Mouse (Mus musculus) MEL (cell line): ENCODE results near the gene Stac2. TPM values are rescaled to one million over a fixed set of nuclear protein-coding genes. Genes with fewer than 3 reads are reported as not detected.

Experiments
- DNase-seq: peaks from one replicate; pipeline ENCODE4 v3.0.0; 2011; ENCODE audit warnings: low read depth, low spot score
- H3K27ac ChIP-seq: 2 replicates; pipeline ENCODE4 v1.5.1; 2012; ENCODE audit warnings: low read depth, mild to moderate bottlenecking, control low read depth, low read length, moderate library complexity; ENCODE audit not compliant: control insufficient read depth
- H3K27me3 ChIP-seq, 2 experiments: fragments of 150-350 bp in 1 of 2; sonication (generic) in 1 of 2; 2 replicates each; pipeline ENCODE4 v1.6.1; 2012; ENCODE audit warnings: low read length in 2 of 2, mild to moderate bottlenecking in 2 of 2, improper control_type of control experiment in 1 of 2, moderate library complexity in 1 of 2; ENCODE audit not compliant: insufficient read depth in 2 of 2, control insufficient read depth in 1 of 2
- H3K36me3 ChIP-seq, 2 experiments: 2 replicates each; pipeline ENCODE4 v1.6.1; 2012 to 2014; ENCODE audit warnings: low read length in 2 of 2, improper control_type of control experiment in 1 of 2, inconsistent platforms in 1 of 2, mild to moderate bottlenecking in 1 of 2; ENCODE audit not compliant: insufficient read depth in 2 of 2, control insufficient read depth in 1 of 2
- H3K4me1 ChIP-seq, 2 experiments: fragments of 150-350 bp in 1 of 2; sonication (generic) in 1 of 2; 2 replicates each; pipeline ENCODE4 v1.6.1; 2012; ENCODE audit warnings: low read length in 2 of 2, improper control_type of control experiment in 1 of 2, mild to moderate bottlenecking in 1 of 2; ENCODE audit not compliant: insufficient read depth in 2 of 2, control insufficient read depth in 1 of 2
- H3K4me3 ChIP-seq, 2 experiments: fragments of 150-350 bp in 1 of 2; sonication (generic) in 1 of 2; 2 replicates each; pipeline ENCODE4 v1.5.1; 2012; ENCODE audit warnings: low read depth in 2 of 2, low read length in 2 of 2, mild to moderate bottlenecking in 2 of 2, moderate library complexity in 2 of 2, control low read depth in 1 of 2, improper control_type of control experiment in 1 of 2; ENCODE audit not compliant: control insufficient read depth in 1 of 2, insufficient read depth in 1 of 2
- H3K79me2 ChIP-seq: 2 replicates; pipeline ENCODE4 v1.6.1; 2012; ENCODE audit warnings: mild to moderate bottlenecking, low read length, moderate library complexity; ENCODE audit not compliant: control insufficient read depth, poor library complexity, insufficient read depth
- H3K9ac ChIP-seq: 2 replicates; pipeline ENCODE4 v1.6.1; 2012; ENCODE audit warnings: low read depth, mild to moderate bottlenecking, control low read depth, low read length, moderate library complexity; ENCODE audit not compliant: control insufficient read depth, poor library complexity, severe bottlenecking
- H3K9me3 ChIP-seq: fragments of 150-350 bp; sonication (generic); replicated peaks from 2 replicates; pipeline ENCODE4 v1.6.1; 2012; ENCODE audit warnings: mild to moderate bottlenecking, low read length, improper control_type of control experiment, moderate library complexity; ENCODE audit not compliant: insufficient read depth
- CHD1 ChIP-seq: IDR thresholded peaks from 2 replicates; pipeline ENCODE4 v1.6.1; 2012; ENCODE audit warnings: low read depth, mild to moderate bottlenecking, inconsistent platforms, low read length, improper control_type of control experiment
- E2F4 ChIP-seq: IDR thresholded peaks from 2 replicates; pipeline ENCODE4 v1.6.1; 2011; ENCODE audit warnings: low read depth, low read length, improper control_type of control experiment, borderline replicate concordance
- JUND ChIP-seq: IDR thresholded peaks from 2 replicates; pipeline ENCODE4 v1.6.1; 2011; ENCODE audit warnings: low read depth, mild to moderate bottlenecking, improper control_type of control experiment, low read length
- KAT2A ChIP-seq: conservative IDR thresholded peaks from 2 replicates; pipeline ENCODE4 v1.6.1; 2012; ENCODE audit warnings: low read depth, low read length, improper control_type of control experiment, inconsistent platforms
- MAZ ChIP-seq: IDR thresholded peaks from 2 replicates; pipeline ENCODE4 v1.6.1; 2012; ENCODE audit warnings: low read depth, mild to moderate bottlenecking, inconsistent platforms, low read length, improper control_type of control experiment
- NRF1 ChIP-seq: IDR thresholded peaks from 2 replicates; pipeline ENCODE4 v1.6.1; 2014; ENCODE audit warnings: low read depth, mild to moderate bottlenecking, inconsistent platforms, low read length, improper control_type of control experiment, moderate library complexity; ENCODE audit not compliant: poor library complexity, insufficient read depth, severe bottlenecking
- SIN3A ChIP-seq: IDR thresholded peaks from 2 replicates; pipeline ENCODE4 v1.6.1; 2012; ENCODE audit warnings: low read length, improper control_type of control experiment, inconsistent platforms
- SMC3 ChIP-seq: IDR thresholded peaks from 2 replicates; pipeline ENCODE4 v1.6.1; 2011; ENCODE audit warnings: low read depth, low read length, improper control_type of control experiment
- USF2 ChIP-seq, 2 experiments: IDR thresholded peaks; 2 replicates each; pipeline ENCODE4 v1.6.1; 2011 to 2012; ENCODE audit warnings: improper control_type of control experiment in 2 of 2, low read length in 2 of 2, borderline replicate concordance in 1 of 2, inconsistent platforms in 1 of 2, low read depth in 1 of 2, mild to moderate bottlenecking in 1 of 2; ENCODE audit not compliant: insufficient read depth in 1 of 2
- ZNF384 ChIP-seq: IDR thresholded peaks from 2 replicates; pipeline ENCODE4 v1.6.1; 2012; ENCODE audit warnings: low read depth, mild to moderate bottlenecking, inconsistent platforms, low read length, improper control_type of control experiment
- polyA plus RNA-seq, 2 experiments: library from polyadenylated mRNA; stranded (reverse) in 1 of 2; unstranded in 1 of 2; fragments of >175 nt in 1 of 2; fragments of >200 nt in 1 of 2; gene quantifications; 2 replicates each; pipeline versions ENCODE4 v1.2.1 to v1.2.4; 2012; ENCODE audit warnings: low replicate concordance in 2 of 2, low read depth in 1 of 2; ENCODE audit not compliant: insufficient read length in 2 of 2, insufficient read depth in 1 of 2, missing spikeins in 1 of 2
- total RNA-seq: library from RNA; depleted of rRNA; stranded (reverse); fragments of 300-350 nt; gene quantifications from 2 replicates; pipeline ENCODE4 v1.2.3, GENCODE M21; 2012; rRNA removed

Gene Stac2
- total and polyA plus RNA-seq, 3 experiments: 0.04 TPM; not detected in 2

DNA sequence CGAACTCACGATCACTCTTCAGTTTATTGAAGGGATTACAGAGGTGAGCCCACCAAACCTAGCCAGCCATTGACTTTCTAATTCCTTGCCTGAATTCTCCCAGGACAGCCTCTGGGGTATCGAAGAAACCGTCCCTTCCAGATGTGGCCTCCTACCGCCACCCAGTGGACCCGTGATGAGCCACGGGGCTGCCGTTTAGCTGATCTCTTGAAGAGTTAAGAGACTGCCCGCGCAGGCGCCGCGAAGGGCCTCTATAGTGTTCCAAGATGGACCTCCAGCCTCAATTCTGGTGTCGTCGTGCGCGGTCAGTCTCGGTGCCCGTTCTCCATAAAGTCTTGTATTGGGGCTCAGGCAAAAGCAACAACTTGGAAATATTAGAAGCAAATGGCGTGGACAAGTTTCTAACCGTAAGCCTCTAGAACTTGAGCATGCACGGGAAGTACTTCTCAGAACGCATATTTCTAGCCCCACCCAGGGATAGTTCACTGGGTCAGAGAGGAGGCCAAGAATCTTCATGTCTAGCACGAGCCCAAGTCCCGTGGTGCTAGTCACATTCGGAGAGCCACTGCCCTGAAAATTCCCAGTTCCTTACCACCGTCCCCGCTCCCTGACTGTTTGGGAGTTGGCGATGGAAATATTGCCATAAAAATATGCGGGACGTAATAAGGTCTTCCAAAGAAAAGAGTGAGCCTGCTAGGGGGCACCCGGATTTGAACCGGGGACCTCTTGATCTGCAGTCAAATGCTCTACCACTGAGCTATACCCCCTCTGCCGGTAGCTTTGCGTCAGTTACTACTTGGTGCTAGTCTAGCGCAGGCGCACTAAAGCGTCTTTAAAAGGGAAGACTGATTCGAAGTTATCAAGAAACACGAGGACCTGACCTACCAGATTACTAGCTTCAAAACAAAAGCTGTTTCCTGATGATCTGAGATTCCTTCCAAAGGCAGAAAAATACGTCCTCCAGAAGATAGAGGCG is 65.4 kb downstream of the Stac2 start (continued):
- TF ChIP-seq SMC3 (peak; percentile 99), JUND (no peak), CHD1 (no peak), ZNF384 (no peak; the same call in 1 of the 2 replicates), NRF1 (peak; percentile 98)

DNA sequence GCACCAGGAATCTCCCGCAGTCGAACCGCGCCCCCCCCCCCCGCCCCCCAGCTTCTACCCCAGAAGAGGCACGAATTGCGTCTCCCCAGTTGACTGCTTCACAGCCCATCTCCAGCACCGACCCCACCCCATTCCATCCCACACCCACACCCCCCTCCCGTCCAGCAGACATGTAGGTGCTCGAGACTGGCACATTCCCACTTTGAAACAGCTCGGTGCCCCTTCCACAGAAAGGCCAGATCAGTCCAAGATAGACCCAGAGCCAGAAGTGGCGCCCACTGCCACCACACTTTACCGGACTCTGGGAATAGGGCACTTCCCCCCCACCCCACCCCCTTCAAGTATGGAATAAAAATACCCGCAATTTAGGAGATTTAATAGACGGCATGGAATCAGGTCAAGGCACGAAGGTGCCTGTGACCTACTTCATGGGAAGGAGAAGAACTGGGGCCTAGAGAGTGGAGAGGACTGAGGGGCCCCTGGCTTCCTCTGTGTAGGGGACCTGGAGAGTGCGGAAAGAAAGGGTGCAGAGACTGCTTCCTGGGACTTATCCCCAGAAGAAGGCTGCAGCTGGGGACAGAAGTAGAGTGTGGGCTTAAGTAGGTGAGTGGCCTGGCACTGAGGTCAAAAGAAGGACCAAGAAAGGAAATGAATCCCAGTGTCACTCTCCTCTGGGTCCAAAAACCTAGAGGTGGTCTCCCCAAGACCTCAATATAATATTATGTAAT is 66.4 kb downstream of the Stac2 start:
- 0 out of 4 replicates have a peak, but pooled peaks cover 0 to 1% of the 10 kb centered on the region in 2 experiments for H3K27me3 ChIP-seq
- H3K9me3 ChIP-seq: no peaks in the 10 kb centered on the region
- 0 out of 2 replicates have a peak, but pooled peaks have one; percentile 15 for TF ChIP-seq MAZ
- no peak for TF ChIP-seq E2F4
- TF ChIP-seq KAT2A: no peak
- TF ChIP-seq NRF1: 0 out of 2 replicates have a peak, but pooled peaks have one; percentile 4
- no peak; the same call in 1 of the 2 replicates for TF ChIP-seq SIN3A
- no peak for TF ChIP-seq USF2 (IDR thresholded peaks at IDR 0.05; ENCODE audit: borderline replicate concordance in 1 of 2, insufficient read depth in 1 of 2, low read depth in 1 of 2, low read length in 2 of 2)
- no peak overlapping the region for H3K27ac ChIP-seq
- H3K4me3 ChIP-seq: peak overlapping the region; percentile 65 to 77
- peak overlapping the region; percentile 77 for H3K9ac ChIP-seq
- no peak for DNase-seq
- peaks cover 3% of the 10 kb centered on the region; the same call in 1 of the 2 replicates for H3K79me2 ChIP-seq
- H3K36me3 ChIP-seq: peaks cover 0 to 4% of the 10 kb centered on the region in 2 experiments; a peak in 1 of 4 replicates
- H3K4me1 ChIP-seq: peaks cover 0 to 15% of the 10 kb centered on the region in 2 experiments; a peak in 2 of 4 replicates

Other genes with a start within 250 kb of the Stac2 start
- 0.29 TPM in 1 of 2 replicates, not detected in the other for gene B230217C12Rik, start 212.7 kb downstream of the Stac2 start, total RNA-seq
- gene B230217C12Rik, start 212.7 kb downstream of the Stac2 start, polyA plus RNA-seq: under 1 TPM in 1 of 2 experiments, not detected in 1; 0.81 TPM
- 0.73 and 1.4 TPM in 2 replicates for gene Fbxo47, start 169.3 kb downstream of the Stac2 start, total RNA-seq
- 1 to 10 TPM in 1 of 2 experiments, not detected in 1; 1.2 TPM for gene Fbxo47, start 169.3 kb downstream of the Stac2 start, polyA plus RNA-seq
- gene Plxdc1, start 67.0 kb downstream of the Stac2 start, total RNA-seq: 13.1 and 15.1 TPM in 2 replicates
- gene Plxdc1, start 67.0 kb downstream of the Stac2 start, polyA plus RNA-seq: 10 to 100 TPM in 1 of 2 experiments, not detected in 1; 24.5 TPM
- 1.2 and 1.3 TPM in 2 replicates for gene Arl5c, start 57.3 kb downstream of the Stac2 start, total RNA-seq
- 10 to 100 TPM in 1 of 2 experiments, not detected in 1; 10.4 TPM for gene Arl5c, start 57.3 kb downstream of the Stac2 start, polyA plus RNA-seq
- 1.8 and 2.3 TPM in 2 replicates for gene Cacnb1, start 30.4 kb downstream of the Stac2 start, total RNA-seq
- 1 to 10 TPM in 1 of 2 experiments, not detected in 1; 4.4 TPM for gene Cacnb1, start 30.4 kb downstream of the Stac2 start, polyA plus RNA-seq
- 4,634 and 4,715 TPM in 2 replicates for gene Rpl19, start 26.8 kb downstream of the Stac2 start, total RNA-seq
- 1,000 to 10,000 TPM in 1 of 2 experiments, 100 to 1,000 TPM in 1; 210 to 2,650 TPM for gene Rpl19, start 26.8 kb downstream of the Stac2 start, polyA plus RNA-seq
- 4.4 and 6.0 TPM in 2 replicates for gene Fbxl20, start 96.9 kb upstream of the Stac2 start, total RNA-seq
- 1 to 10 TPM in 1 of 2 experiments, not detected in 1; 10.0 TPM for gene Fbxl20, start 96.9 kb upstream of the Stac2 start, polyA plus RNA-seq
- 39.9 and 43.6 TPM in 2 replicates for gene Med1, start 139.8 kb upstream of the Stac2 start, total RNA-seq
- 100 to 1,000 TPM in 1 of 2 experiments, 10 to 100 TPM in 1; 58.6 to 122 TPM for gene Med1, start 139.8 kb upstream of the Stac2 start, polyA plus RNA-seq
- gene Cdk12, start 149.6 kb upstream of the Stac2 start, total RNA-seq: 34.3 and 35.2 TPM in 2 replicates
- gene Cdk12, start 149.6 kb upstream of the Stac2 start, polyA plus RNA-seq: 10 to 100 TPM; 34.6 to 45.5 TPM